Mouse (Mus musculus): Measurements from ENCODE around the gene Mrpl43. TPM values are rescaled to one million over a fixed set of nuclear protein-coding genes. Genes with fewer than 3 reads are reported as not detected.
A peak's percentile ranks its signal among the peaks of the same experiment; 100 is the strongest.
"Not testable (repeated sequence)": the region's sequence is repeated elsewhere in the genome, so short reads cannot be mapped to it uniquely, and the experiment has no call there.

Gene Mrpl43
- 10 to 100 TPM; 49.9 to 51.2 TPM for total RNA-seq (2021)
- long read RNA-seq, experiment 1, transcript Mrpl43-201 (3 exons, 1,398 nt) = major isoform, 45 of 54 reads
- long read RNA-seq, experiment 1, partial matches to known transcripts = 4 of 54 reads
- long read RNA-seq, experiment 1, other reads (novel, unspliced or antisense) = 4 of 54 reads
- long read RNA-seq, experiment 2, transcript Mrpl43-202 (2 exons, 515 nt) = minor isoform, 5 of 77 reads
- long read RNA-seq, experiment 2, transcript Mrpl43-201 (3 exons, 1,398 nt) = major isoform, 69 of 77 reads
- long read RNA-seq, experiment 2, partial matches to known transcripts = 1 of 77 reads
- long read RNA-seq, experiment 2, other reads (novel, unspliced or antisense) = 2 of 77 reads

GRCm38 (mm10) chr19:45005957-45006712 is at the start of gene Mrpl43:
TSS of gene Mrpl43 (minus strand) at chr19:45006442.
- DNase-seq (ENCODE audit: low spot score in 2 of 2) = peak; percentile 94 to 96

- DNase-seq (ENCODE audit: low spot score in 2 of 2) = no peak
Observed at GRCm38 (mm10) chr19:45054892-45055690, 48.8 kb upstream of the Mrpl43 start.

- DNase-seq (ENCODE audit: low spot score in 2 of 2) = no peak
Observed at GRCm38 (mm10) chr19:45053451-45053850, 47.2 kb upstream of the Mrpl43 start.

GRCm38 (mm10) chr19:45049523-45049922 is 43.3 kb upstream of the Mrpl43 start:
- DNase-seq (ENCODE audit: low spot score in 2 of 2) = no peak

GRCm38 (mm10) chr19:45048644-45049365 is 42.6 kb upstream of the Mrpl43 start:
- DNase-seq (ENCODE audit: low spot score in 2 of 2) = no peak

- no peak for DNase-seq (ENCODE audit: low spot score in 2 of 2)
Observed at GRCm38 (mm10) chr19:45047935-45048643, 41.8 kb upstream of the Mrpl43 start.

GRCm38 (mm10) chr19:45047417-45047934 is 41.2 kb upstream of the Mrpl43 start, which contains the start of gene Sfxn3:
TSS of gene Sfxn3 (plus strand) at chr19:45047503.
- peak; percentile 80 to 90 for DNase-seq (ENCODE audit: low spot score in 2 of 2)

GRCm38 (mm10) chr19:45046523-45047321 is 40.5 kb upstream of the Mrpl43 start:
- DNase-seq (ENCODE audit: low spot score in 2 of 2) = no peak

GRCm38 (mm10) chr19:45045651-45046050 is 39.4 kb upstream of the Mrpl43 start, which contains the start of gene Pdzd7:
TSS of gene Pdzd7 (minus strand) at chr19:45045717.
- DNase-seq (ENCODE audit: low spot score in 2 of 2) = no peak

GRCm38 (mm10) chr19:45045236-45045635 is 39.0 kb upstream of the Mrpl43 start:
- no peak for DNase-seq (ENCODE audit: low spot score in 2 of 2)

GRCm38 (mm10) chr19:45044389-45044927 is 38.2 kb upstream of the Mrpl43 start:
- DNase-seq (ENCODE audit: low spot score in 2 of 2) = no peak

GRCm38 (mm10) chr19:45040214-45040613 is 34.0 kb upstream of the Mrpl43 start:
- DNase-seq (ENCODE audit: low spot score in 2 of 2) = no peak

- not testable (repeated sequence) for DNase-seq (ENCODE audit: low spot score in 2 of 2)
Observed at GRCm38 (mm10) chr19:45038198-45038597, 32.0 kb upstream of the Mrpl43 start.

GRCm38 (mm10) chr19:45036867-45037266 is 30.6 kb upstream of the Mrpl43 start:
- DNase-seq (ENCODE audit: low spot score in 2 of 2) = no peak

- no peak for DNase-seq (ENCODE audit: low spot score in 2 of 2)
Observed at GRCm38 (mm10) chr19:45032570-45033332, 26.5 kb upstream of the Mrpl43 start.

GRCm38 (mm10) chr19:45031780-45032179 is 25.5 kb upstream of the Mrpl43 start:
- DNase-seq (ENCODE audit: low spot score in 2 of 2) = no peak

GRCm38 (mm10) chr19:45030746-45031693 is 24.8 kb upstream of the Mrpl43 start:
- DNase-seq (ENCODE audit: low spot score in 2 of 2) = no peak
